Mouse (Mus musculus) forebrain, postnatal 0 days (tissue): ENCODE measurements at regions not wholly inside any gene's neighbourhood (a gene's known extent, or its start where the extent isn't known, plus 50 kb on each side); places are given as distances from the start of the nearest gene placed in this dataset.
"Not testable (repeated sequence)": the region's sequence is repeated elsewhere in the genome, so short reads cannot be mapped to it uniquely, and the experiment has no call there.

Experiments used
- ATAC-seq: fragments of 200-750 bp; cut with Nextera tagmentation; 2 replicates; pipeline ENCODE4 v1.8.0; 2017; ENCODE audit warnings: mild to moderate bottlenecking, moderate library complexity
- DNase-seq: peaks from one replicate; pipeline ENCODE4 v3.0.0-alpha.2; 2015
- H3K27ac ChIP-seq: fragments of 300-500 bp; sonication (generic); 2 replicates; pipeline ENCODE4 v1.5.1; 2014; ENCODE audit warnings: low read depth, mild to moderate bottlenecking, antibody characterized with exemption, low read length, moderate library complexity, mixed read lengths
- H3K27me3 ChIP-seq: fragments of 300-500 bp; sonication (generic); 2 replicates; pipeline ENCODE4 v1.6.1; 2014; ENCODE audit warnings: mild to moderate bottlenecking, low read length, mixed read lengths; ENCODE audit not compliant: insufficient read depth
- H3K36me3 ChIP-seq: fragments of 300-500 bp; sonication (generic); 2 replicates; pipeline ENCODE4 v1.6.1; 2014; ENCODE audit warnings: mild to moderate bottlenecking, moderate library complexity; ENCODE audit not compliant: insufficient read depth
- H3K4me1 ChIP-seq: fragments of 300-500 bp; sonication (generic); 2 replicates; pipeline ENCODE4 v1.6.1; 2014; ENCODE audit warnings: antibody characterized with exemption; ENCODE audit not compliant: insufficient read depth
- H3K4me2 ChIP-seq: fragments of 300-500 bp; sonication (generic); 2 replicates; pipeline ENCODE4 v1.6.1; 2014; ENCODE audit warnings: low read depth, mild to moderate bottlenecking, moderate library complexity
- H3K4me3 ChIP-seq: fragments of 300-500 bp; sonication (generic); 2 replicates; pipeline ENCODE4 v1.5.1; 2014; ENCODE audit warnings: low read depth, low read length, mixed read lengths
- H3K9ac ChIP-seq: fragments of 300-500 bp; sonication (generic); 2 replicates; pipeline ENCODE4 v1.6.1; 2014; ENCODE audit warnings: mild to moderate bottlenecking
- H3K9me3 ChIP-seq: fragments of 300-500 bp; sonication (generic); 2 replicates; pipeline ENCODE4 v1.6.1; 2016; ENCODE audit warnings: low read length
- CTCF ChIP-seq: sonication (generic); IDR thresholded peaks from 2 replicates; pipeline ENCODE4 v1.5.1; 2016; ENCODE audit warnings: antibody characterized with exemption, control low read depth, low read depth
- WGBS: fragments of 180-500 bp; shearing (Covaris S2); extraction: QIAGEN DNeasy Blood & Tissue Kit; methylation state at CpG from one replicate; pipeline ENCODE4 v1.1.7; 2014; 5-methylcytosine and 5-hydroxymethylcytosine counted together

DNA sequence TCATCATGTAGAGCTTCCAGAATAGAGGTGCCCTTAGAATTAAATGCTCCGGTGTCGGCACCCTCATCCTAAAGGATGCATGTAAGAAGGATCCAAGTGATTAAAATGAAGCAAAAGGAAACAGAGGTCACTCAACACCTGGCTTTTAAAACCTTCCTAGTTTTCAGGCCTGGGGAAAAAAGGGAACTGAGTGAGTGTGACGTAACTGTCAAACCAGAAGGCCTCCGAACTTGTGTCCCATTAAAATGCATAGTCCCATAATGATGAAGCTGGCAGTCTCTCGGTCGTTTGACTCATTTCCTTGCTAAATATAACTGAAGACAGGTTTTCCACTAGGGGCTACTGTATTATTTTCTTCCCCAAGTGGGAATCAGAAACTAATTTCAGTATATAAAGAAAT is 201.4 kb downstream of the Dhx15 start:
- H3K27ac ChIP-seq: no peak overlapping the region
- no peak for ATAC-seq
- H3K9me3 ChIP-seq: no peaks in the 10 kb centered on the region
- H3K27me3 ChIP-seq: no peaks in the 10 kb centered on the region
- no peaks in the 10 kb centered on the region for H3K4me1 ChIP-seq
- DNase-seq: no peak
- no peaks in the 10 kb centered on the region for H3K36me3 ChIP-seq
- WGBS: 50% methylated on average over 6 of the region's 6 CpGs
- no peak overlapping the region for H3K9ac ChIP-seq
- no peak overlapping the region for H3K4me3 ChIP-seq
- H3K4me2 ChIP-seq: no peak overlapping the region
- no peak for TF ChIP-seq CTCF

GRCm38 (mm10) chr5:51984966-51985365 is 205.3 kb downstream of the Dhx15 start:
- Histone ChIP-seq H3K9ac (no peak overlapping the region), H3K27me3 (no peaks in the 10 kb centered on the region), H3K36me3 (no peaks in the 10 kb centered on the region), H3K9me3 (no peaks in the 10 kb centered on the region), H3K4me2 (no peak overlapping the region), H3K4me1 (no peaks in the 10 kb centered on the region), H3K4me3 (no peak overlapping the region), H3K27ac (no peak overlapping the region)
- no peak for DNase-seq
- no peak for ATAC-seq
- TF ChIP-seq CTCF: no peak
- 70% methylated on average over 6 of the region's 6 CpGs for WGBS

GRCm38 (mm10) chr5:51982780-51983179 is 207.5 kb downstream of the Dhx15 start:
- no peaks in the 10 kb centered on the region for H3K27me3 ChIP-seq
- H3K4me2 ChIP-seq: no peak overlapping the region
- no peak overlapping the region for H3K4me3 ChIP-seq
- H3K4me1 ChIP-seq: no peaks in the 10 kb centered on the region
- ATAC-seq (no peak), DNase-seq (no peak)
- no peaks in the 10 kb centered on the region for H3K36me3 ChIP-seq
- no peak overlapping the region for H3K27ac ChIP-seq
- H3K9ac ChIP-seq: no peak overlapping the region
- no peak for TF ChIP-seq CTCF
- 94% methylated on average over 7 of the region's 7 CpGs for WGBS
- H3K9me3 ChIP-seq: no peaks in the 10 kb centered on the region

GRCm38 (mm10) chr5:51980901-51981300 is 209.4 kb downstream of the Dhx15 start:
- Histone ChIP-seq H3K4me2 (no peak overlapping the region), H3K27me3 (no peaks in the 10 kb centered on the region), H3K36me3 (no peaks in the 10 kb centered on the region), H3K27ac (no peak overlapping the region), H3K9ac (no peak overlapping the region), H3K4me1 (no peaks in the 10 kb centered on the region), H3K9me3 (no peaks in the 10 kb centered on the region), H3K4me3 (no peak overlapping the region)
- no peak for TF ChIP-seq CTCF
- 53% methylated on average over 5 of the region's 5 CpGs for WGBS
- ATAC-seq (no peak), DNase-seq (no peak)

GRCm38 (mm10) chr5:51952499-51952898 is 237.8 kb downstream of the Dhx15 start:
- Histone ChIP-seq H3K27ac (no peak overlapping the region), H3K4me3 (no peak overlapping the region), H3K9ac (no peak overlapping the region), H3K4me2 (no peak overlapping the region), H3K36me3 (no peaks in the 10 kb centered on the region), H3K9me3 (no peaks in the 10 kb centered on the region), H3K4me1 (no peaks in the 10 kb centered on the region), H3K27me3 (no peaks in the 10 kb centered on the region)
- DNase-seq (no peak), ATAC-seq (peak; percentile 51)
- TF ChIP-seq CTCF: no peak
- 42% methylated on average over 5 of the region's 5 CpGs for WGBS

GRCm38 (mm10) chr5:51949996-51950395 is 240.3 kb downstream of the Dhx15 start:
- no peaks in the 10 kb centered on the region for H3K4me1 ChIP-seq
- no peak for TF ChIP-seq CTCF
- no peaks in the 10 kb centered on the region for H3K27me3 ChIP-seq
- ATAC-seq (no peak), DNase-seq (no peak)
- no peaks in the 10 kb centered on the region for H3K36me3 ChIP-seq
- no peak overlapping the region for H3K4me2 ChIP-seq
- no peaks in the 10 kb centered on the region for H3K9me3 ChIP-seq
- H3K4me3 ChIP-seq: no peak overlapping the region
- no peak overlapping the region for H3K9ac ChIP-seq
- 94% methylated on average over 5 of the region's 5 CpGs for WGBS
- H3K27ac ChIP-seq: no peak overlapping the region

DNA sequence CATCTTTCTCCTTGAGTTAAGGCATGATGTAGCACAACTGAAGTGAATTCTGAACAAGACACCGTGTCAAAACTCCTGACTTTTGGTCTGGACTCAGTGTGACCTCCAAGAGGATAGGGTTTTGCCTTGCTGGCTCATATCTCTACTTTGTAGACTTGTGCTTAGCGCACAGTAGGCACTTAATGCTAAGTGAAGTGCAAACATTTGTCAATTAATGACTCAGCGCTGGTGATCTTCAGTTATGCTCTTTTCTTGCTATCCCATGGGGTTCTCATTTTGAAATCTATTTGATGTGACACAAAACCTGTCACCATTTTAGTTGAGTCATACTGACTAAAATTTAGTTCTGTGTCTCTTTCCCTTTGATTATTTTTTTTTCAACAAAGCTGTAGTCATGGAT is 244.3 kb downstream of the Dhx15 start:
- ATAC-seq (no peak), DNase-seq (no peak)
- no peak overlapping the region for H3K27ac ChIP-seq
- no peaks in the 10 kb centered on the region for H3K36me3 ChIP-seq
- H3K9ac ChIP-seq: no peak overlapping the region
- no peaks in the 10 kb centered on the region for H3K4me1 ChIP-seq
- no peak overlapping the region for H3K4me2 ChIP-seq
- H3K9me3 ChIP-seq: no peaks in the 10 kb centered on the region
- WGBS: 95% methylated on average over 3 of the region's 3 CpGs
- no peak overlapping the region for H3K4me3 ChIP-seq
- no peak for TF ChIP-seq CTCF
- H3K27me3 ChIP-seq: no peaks in the 10 kb centered on the region

DNA sequence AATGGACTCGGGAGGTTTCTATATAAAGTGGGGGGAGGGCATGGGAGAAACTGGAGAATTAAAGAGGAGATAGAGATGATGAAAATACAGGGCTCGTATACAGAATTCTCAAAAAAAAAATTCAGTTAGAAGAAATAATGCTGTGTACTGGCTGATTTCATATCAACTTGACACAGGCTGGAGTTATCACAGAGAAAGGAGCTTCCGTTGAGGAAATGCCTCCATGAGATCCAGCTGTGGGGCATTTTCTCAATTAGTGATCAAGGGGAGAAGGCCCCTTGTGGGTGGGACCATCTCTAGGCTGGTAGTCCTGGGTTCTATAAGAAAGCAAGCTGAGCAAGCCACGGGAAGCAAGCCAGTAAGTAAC is 248.4 kb downstream of the Dhx15 start:
- not testable (repeated sequence) for DNase-seq, H3K36me3 ChIP-seq, H3K27me3 ChIP-seq, H3K4me1 ChIP-seq, H3K4me3 ChIP-seq, H3K9ac ChIP-seq, H3K9me3 ChIP-seq, H3K4me2 ChIP-seq, H3K27ac ChIP-seq, ATAC-seq
- WGBS: 73% methylated on average over 4 of the region's 4 CpGs
